Mouse (Mus musculus): ENCODE results near the gene Tmem45b. TPM values are rescaled to one million over a fixed set of nuclear protein-coding genes. Genes with fewer than 3 reads are reported as not detected.
"Not testable (repeated sequence)": the region's sequence is repeated elsewhere in the genome, so short reads cannot be mapped to it uniquely, and the experiment has no call there.

Gene Tmem45b
- not detected in 2 replicates for polyA plus RNA-seq (2012; ENCODE audit: insufficient read depth, insufficient read length, missing spikeins)

DNA sequence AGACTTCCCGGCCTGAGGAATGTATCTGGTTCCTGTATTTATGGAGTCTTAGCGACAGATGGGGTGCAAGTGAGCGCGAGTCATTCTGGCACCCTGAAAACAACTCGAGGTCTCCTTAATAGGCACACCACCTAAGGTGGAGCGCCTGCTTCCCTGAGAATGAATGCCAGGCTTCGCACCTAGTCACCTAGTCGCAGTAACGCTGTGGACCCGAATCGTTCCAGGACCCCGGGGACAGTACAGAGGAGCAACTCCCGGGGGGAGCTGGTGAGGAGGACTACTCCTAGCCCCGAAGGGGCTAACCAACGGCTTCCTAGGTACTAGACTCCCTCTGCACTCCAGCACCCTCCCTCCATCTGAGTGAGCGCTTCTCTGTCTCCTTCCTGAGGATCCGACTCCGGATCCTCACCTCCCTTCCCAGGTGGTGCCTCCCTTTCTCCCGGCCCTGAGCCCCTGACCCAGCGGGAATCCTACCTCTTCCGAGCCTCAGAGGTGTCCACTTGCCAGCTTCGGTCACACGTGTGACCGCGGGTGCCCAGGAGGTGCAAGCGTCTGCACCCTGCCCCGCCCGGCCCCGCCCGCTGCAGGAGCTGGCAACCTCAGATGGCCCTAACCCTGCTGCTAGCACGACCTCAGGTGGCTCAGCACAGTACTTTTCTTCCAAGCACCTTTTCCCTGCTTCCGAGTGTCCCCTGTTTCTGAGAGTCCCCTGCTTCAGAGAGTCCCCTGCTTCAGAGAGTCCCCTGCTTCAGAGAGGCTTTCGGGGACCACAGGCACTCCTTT lies at the start of gene Tmem45b:
Gene Tmem45b (minus strand): TSS at position 771 of the 783 bp plus-strand sequence.
- peak within 1 kb of the TSS; percentile 38 for H3K4me3 ChIP-seq (ENCODE audit: insufficient read depth, low read length)
- H3K4me1 ChIP-seq (ENCODE audit: control insufficient read depth, insufficient read depth, low read length) = no peaks in the 10 kb centered on the region
- H3K27ac ChIP-seq (ENCODE audit: insufficient read depth, low read depth, low read length) = no peak within 1 kb of the TSS
- TF ChIP-seq POLR2A (IDR thresholded peaks at IDR 0.05; ENCODE audit: borderline replicate concordance, low read depth, low read length) (no peak), CTCF (IDR thresholded peaks at IDR 0.05; ENCODE audit: low read depth, low read length) (no peak)

DNA sequence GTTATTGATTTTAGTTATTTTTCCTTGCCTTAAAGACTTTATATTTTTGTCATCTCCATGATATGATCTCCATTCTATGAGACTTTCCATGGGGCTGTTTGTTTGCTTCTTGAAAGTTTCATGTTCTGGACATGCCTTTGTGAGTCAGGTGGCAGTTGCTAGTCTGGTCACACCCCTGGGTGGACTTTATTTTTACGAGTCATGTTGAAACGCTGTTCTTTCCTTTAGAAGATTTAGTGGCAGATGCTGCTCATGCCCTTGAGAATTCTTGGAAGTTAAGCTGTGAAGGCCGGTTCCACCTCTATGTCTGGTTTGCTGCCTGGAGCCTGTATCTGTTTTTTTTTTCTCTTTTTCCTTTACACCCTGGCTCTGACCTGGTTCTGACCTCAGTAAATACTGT lies 43.9 kb upstream of the Tmem45b start:
- no peak overlapping the region for H3K27ac ChIP-seq (ENCODE audit: insufficient read depth, low read depth, low read length)
- H3K4me1 ChIP-seq (ENCODE audit: control insufficient read depth, insufficient read depth, low read length) = no peaks in the 10 kb centered on the region
- H3K4me3 ChIP-seq (ENCODE audit: insufficient read depth, low read length) = no peak overlapping the region
- TF ChIP-seq POLR2A (IDR thresholded peaks at IDR 0.05; ENCODE audit: borderline replicate concordance, low read depth, low read length) = no peak
- TF ChIP-seq CTCF (IDR thresholded peaks at IDR 0.05; ENCODE audit: low read depth, low read length) = no peak

DNA sequence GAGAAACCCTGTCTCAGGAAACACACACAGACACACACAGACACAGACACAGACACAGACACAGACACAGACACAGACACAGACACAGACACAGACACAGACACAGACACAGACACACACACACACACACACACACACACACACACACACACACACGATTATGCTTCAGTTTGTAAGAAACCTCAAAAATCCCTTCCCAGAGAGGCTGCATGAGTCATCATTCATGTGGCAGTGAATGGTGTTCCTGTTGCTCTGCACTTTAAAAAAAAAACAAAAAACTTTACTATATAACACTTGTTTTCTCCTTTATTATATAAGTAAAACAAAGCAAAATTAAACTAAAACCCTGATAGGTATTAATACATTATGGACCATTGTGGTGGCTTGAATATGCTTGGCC lies 37.0 kb upstream of the Tmem45b start:
- not testable (repeated sequence) for H3K4me1 ChIP-seq (ENCODE audit: control insufficient read depth, insufficient read depth, low read length); H3K4me3 ChIP-seq (ENCODE audit: insufficient read depth, low read length); H3K27ac ChIP-seq (ENCODE audit: insufficient read depth, low read depth, low read length)

DNA sequence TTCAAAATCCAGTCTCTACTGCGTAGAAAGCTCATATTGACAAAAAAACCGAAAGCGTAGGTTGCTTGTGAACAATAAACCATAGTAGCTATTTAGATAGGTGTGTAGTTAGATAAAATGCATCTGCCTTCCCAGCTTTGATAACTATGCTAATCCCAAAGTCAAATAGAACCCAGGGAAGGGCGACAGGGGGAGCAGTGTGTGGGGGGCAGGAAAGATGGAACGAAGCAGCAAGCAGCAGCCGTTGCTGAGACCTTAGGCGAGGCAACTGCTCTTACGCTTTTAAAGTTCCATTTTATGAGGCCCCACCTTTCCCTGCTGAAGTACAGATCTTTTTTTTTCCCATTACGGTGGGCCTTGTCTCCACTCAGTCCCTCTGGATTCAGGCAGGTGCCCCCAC lies 1.1 kb downstream of the Tmem45b start:
- H3K4me1 ChIP-seq (ENCODE audit: control insufficient read depth, insufficient read depth, low read length) = no peaks in the 10 kb centered on the region
- H3K27ac ChIP-seq (ENCODE audit: insufficient read depth, low read depth, low read length) = no peak overlapping the region
- no peak for TF ChIP-seq POLR2A (IDR thresholded peaks at IDR 0.05; ENCODE audit: borderline replicate concordance, low read depth, low read length)
- no peak for TF ChIP-seq CTCF (IDR thresholded peaks at IDR 0.05; ENCODE audit: low read depth, low read length)
- H3K4me3 ChIP-seq (ENCODE audit: insufficient read depth, low read length) = no peak overlapping the region

DNA sequence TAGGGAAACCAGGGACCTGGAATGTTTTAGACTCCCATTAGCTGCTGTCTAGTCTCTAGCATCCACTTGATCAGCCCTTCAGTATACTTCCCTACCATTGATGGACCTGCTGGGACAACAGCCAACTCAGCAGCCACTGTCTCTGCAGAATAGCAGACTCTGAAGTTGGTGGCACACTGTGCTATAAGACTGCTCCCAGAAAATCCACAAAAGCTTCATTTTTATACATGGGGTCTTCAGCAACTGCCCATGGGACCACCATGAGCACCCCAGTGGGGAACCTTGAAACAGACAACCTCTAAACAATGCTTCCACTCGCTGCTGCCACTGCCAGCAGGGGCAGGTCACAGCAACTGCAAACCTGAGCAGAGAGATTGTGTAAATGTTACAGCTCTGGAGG lies 9.9 kb downstream of the Tmem45b start:
- Histone ChIP-seq H3K4me1 (ENCODE audit: control insufficient read depth, insufficient read depth, low read length) (no peaks in the 10 kb centered on the region), H3K4me3 (ENCODE audit: insufficient read depth, low read length) (no peak overlapping the region), H3K27ac (ENCODE audit: insufficient read depth, low read depth, low read length) (no peak overlapping the region)
- no peak for TF ChIP-seq POLR2A (IDR thresholded peaks at IDR 0.05; ENCODE audit: borderline replicate concordance, low read depth, low read length)

DNA sequence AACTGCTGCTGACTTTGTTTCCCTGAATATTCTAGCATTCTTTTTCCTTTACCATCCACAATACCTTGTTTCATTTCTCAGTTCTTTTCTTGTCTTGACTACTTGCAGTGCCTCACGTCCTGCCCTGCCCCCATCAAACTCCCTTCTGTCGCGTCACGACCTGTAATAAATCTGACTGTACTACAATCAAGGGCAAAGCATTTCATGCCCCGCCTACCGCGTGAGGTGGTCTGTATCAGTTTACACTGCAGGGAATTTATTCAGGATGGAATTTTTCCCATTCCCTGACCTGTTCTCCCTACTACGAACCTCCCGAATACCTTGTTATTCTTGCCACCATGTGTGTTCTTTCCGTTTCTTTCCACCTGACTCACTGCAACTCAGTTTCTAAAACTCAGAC lies 12.1 kb downstream of the Tmem45b start:
- TF ChIP-seq CTCF (IDR thresholded peaks at IDR 0.05; ENCODE audit: low read depth, low read length) = no peak
- no peak for TF ChIP-seq POLR2A (IDR thresholded peaks at IDR 0.05; ENCODE audit: borderline replicate concordance, low read depth, low read length)
- H3K27ac ChIP-seq (ENCODE audit: insufficient read depth, low read depth, low read length) = no peak overlapping the region
- H3K4me1 ChIP-seq (ENCODE audit: control insufficient read depth, insufficient read depth, low read length) = peaks cover 2% of the 10 kb centered on the region; the same call in 1 of the 2 replicates
- no peak overlapping the region for H3K4me3 ChIP-seq (ENCODE audit: insufficient read depth, low read length)

DNA sequence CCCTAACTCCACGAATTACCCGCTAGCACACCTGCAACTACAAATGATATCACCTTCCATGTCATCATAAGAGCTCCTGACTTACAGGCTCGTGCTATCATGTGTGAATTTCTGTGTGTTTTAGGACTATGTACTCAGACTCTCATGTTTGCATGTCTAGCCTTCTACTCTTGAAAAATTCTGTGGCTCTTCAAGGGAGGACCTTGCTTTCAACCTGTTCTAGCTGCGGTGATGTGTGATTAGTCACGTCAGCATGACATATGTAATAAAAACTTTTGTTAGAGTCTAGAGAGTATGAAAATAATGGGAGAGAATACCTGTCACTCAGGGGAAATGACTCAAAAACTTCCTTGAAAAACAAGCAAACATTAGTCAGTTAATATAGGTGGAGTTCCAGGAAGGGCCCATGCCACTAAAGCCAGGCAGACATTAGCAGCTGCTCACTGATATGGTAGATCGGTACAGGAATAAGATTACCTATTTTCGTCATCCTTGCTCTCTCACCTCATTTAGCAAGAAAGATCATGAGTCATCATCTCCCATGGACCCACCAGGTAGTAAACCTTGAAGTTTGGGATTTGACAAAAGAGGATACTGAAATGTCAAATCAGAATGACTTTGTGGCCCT lies 15.0 kb downstream of the Tmem45b start:
- no peak overlapping the region for H3K4me3 ChIP-seq (ENCODE audit: insufficient read depth, low read length)
- peaks cover 14% of the 10 kb centered on the region for H3K4me1 ChIP-seq (ENCODE audit: control insufficient read depth, insufficient read depth, low read length)
- TF ChIP-seq CTCF (IDR thresholded peaks at IDR 0.05; ENCODE audit: low read depth, low read length) (no peak), POLR2A (IDR thresholded peaks at IDR 0.05; ENCODE audit: borderline replicate concordance, low read depth, low read length) (no peak)
- H3K27ac ChIP-seq (ENCODE audit: insufficient read depth, low read depth, low read length) = no peak overlapping the region

DNA sequence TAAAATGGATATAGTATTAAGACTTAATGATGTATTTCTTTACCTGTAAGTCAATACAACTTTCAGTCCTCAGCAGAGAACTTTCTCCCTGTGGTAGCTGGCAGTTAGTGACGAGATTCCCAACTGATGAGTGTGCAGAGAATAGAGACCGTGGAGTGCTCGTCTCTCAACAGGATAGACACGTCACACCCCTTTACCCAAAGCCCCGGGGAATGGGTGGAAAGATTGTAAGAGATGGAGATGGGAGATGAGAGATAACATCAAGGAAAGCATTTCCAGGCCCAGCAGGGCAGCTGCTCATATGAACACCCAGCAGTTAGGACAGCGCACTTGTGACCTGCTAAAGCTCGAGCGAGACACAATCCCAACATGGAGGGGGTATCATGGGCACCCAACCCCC lies 20.0 kb downstream of the Tmem45b start:
- peaks cover 15% of the 10 kb centered on the region for H3K4me1 ChIP-seq (ENCODE audit: control insufficient read depth, insufficient read depth, low read length)
- no peak for TF ChIP-seq POLR2A (IDR thresholded peaks at IDR 0.05; ENCODE audit: borderline replicate concordance, low read depth, low read length)
- TF ChIP-seq CTCF (IDR thresholded peaks at IDR 0.05; ENCODE audit: low read depth, low read length) = no peak
- no peak overlapping the region for H3K27ac ChIP-seq (ENCODE audit: insufficient read depth, low read depth, low read length)
- H3K4me3 ChIP-seq (ENCODE audit: insufficient read depth, low read length) = no peak overlapping the region

DNA sequence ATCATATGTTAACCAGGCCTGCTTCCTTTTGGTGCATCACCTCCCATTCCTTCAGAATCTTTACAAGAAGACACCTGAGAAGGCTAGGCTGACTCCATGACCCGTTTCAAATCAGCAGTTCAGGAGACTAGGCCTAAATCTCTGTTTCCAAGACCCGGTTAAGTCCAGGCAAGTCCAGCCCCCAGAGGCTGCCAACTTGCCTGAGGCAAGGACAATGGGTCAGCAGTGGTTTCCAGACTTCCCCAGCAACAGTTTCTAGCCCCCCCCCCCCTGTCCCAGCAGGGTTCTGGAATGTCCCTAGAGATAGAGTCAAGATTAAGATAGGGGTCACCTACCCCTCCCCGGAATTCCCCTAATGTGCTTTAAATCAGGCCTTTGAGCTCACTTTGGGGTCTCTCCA lies 22.8 kb downstream of the Tmem45b start:
- TF ChIP-seq CTCF (IDR thresholded peaks at IDR 0.05; ENCODE audit: low read depth, low read length) (no peak), POLR2A (IDR thresholded peaks at IDR 0.05; ENCODE audit: borderline replicate concordance, low read depth, low read length) (no peak)
- no peak overlapping the region for H3K27ac ChIP-seq (ENCODE audit: insufficient read depth, low read depth, low read length)
- H3K4me1 ChIP-seq (ENCODE audit: control insufficient read depth, insufficient read depth, low read length) = peaks cover 12% of the 10 kb centered on the region
- no peak overlapping the region for H3K4me3 ChIP-seq (ENCODE audit: insufficient read depth, low read length)

DNA sequence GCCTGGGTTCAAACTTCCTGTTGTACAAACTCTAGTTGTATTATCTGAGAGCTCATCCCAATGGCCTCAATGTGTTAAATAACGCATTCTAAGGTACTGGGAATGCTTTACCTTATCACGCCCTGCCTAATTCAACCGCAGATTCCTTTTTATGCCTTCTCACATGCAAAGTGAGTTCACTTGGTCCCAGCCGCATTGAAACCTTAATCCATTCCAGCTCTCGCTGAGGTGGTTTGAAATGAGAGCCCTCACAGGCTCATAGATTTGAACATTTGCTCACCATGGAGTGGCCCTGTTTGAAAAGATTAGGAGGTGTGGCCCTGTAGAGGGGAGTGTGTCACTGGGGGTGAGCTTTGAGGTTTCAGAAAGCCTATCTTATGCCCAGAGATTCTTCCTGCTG lies 23.9 kb downstream of the Tmem45b start:
- H3K4me1 ChIP-seq (ENCODE audit: control insufficient read depth, insufficient read depth, low read length) = peaks cover 6% of the 10 kb centered on the region; the same call in 1 of the 2 replicates
- H3K4me3 ChIP-seq (ENCODE audit: insufficient read depth, low read length) = no peak overlapping the region
- no peak overlapping the region for H3K27ac ChIP-seq (ENCODE audit: insufficient read depth, low read depth, low read length)
- TF ChIP-seq CTCF (IDR thresholded peaks at IDR 0.05; ENCODE audit: low read depth, low read length) (no peak), POLR2A (IDR thresholded peaks at IDR 0.05; ENCODE audit: borderline replicate concordance, low read depth, low read length) (no peak)

Data from bone marrow macrophage, adult 2 months (primary cell).